Mouse (Mus musculus) natural killer cell, adult 2 months (primary cell): ENCODE data around the gene Gm20388.

Source experiments
- DNase-seq, 2 experiments: peaks; one replicate each; pipeline ENCODE4 v3.0.0; 2022; ENCODE audit warnings: low spot score in 2 of 2

Gm20388 gene

DNA sequence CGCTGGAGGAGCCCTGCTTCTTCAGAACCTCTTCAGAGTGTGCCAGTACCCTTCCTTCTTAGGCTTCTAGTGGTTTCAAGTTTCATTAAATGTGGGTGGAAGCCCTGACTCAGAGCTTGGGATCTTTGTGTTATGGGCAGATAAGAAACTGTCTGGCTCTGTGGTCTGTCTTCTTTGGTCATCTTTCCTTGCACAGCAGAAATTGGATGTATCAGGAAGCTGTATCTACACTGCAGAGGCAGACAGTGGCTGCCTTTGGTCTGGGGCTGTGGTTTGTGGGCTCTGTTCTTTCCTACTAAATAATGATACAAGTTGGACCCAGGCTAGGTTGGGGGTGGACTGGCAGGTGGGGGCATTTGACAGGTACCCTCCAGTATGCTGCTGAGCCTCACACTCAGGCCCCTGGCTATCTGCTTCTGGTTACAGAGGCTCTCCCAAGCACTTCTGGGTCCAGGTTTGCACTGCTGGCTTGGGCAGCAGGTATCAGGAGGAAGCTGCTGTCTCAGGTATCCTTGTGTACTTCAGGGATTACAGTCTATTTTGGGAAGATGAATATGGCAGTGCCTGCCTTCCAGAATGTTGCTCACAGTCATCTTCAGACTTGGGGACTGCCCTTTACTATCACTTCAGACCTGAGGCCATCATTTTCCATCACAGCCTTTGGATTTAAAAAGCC lies 2045.3 kb downstream of the Gm20388 start:
- no peak for DNase-seq

- DNase-seq, result no peak
Observed at GRCm38 (mm10) chr8:121958395-121958794, 2047.8 kb downstream of the Gm20388 start.

GRCm38 (mm10) chr8:121962892-121963291 lies 2052.3 kb downstream of the Gm20388 start:
- no peak for DNase-seq

GRCm38 (mm10) chr8:121964716-121965512 lies 2054.3 kb downstream of the Gm20388 start:
- no peak for DNase-seq

- no peak for DNase-seq
Observed at GRCm38 (mm10) chr8:121966110-121966509, 2055.5 kb downstream of the Gm20388 start.

DNA sequence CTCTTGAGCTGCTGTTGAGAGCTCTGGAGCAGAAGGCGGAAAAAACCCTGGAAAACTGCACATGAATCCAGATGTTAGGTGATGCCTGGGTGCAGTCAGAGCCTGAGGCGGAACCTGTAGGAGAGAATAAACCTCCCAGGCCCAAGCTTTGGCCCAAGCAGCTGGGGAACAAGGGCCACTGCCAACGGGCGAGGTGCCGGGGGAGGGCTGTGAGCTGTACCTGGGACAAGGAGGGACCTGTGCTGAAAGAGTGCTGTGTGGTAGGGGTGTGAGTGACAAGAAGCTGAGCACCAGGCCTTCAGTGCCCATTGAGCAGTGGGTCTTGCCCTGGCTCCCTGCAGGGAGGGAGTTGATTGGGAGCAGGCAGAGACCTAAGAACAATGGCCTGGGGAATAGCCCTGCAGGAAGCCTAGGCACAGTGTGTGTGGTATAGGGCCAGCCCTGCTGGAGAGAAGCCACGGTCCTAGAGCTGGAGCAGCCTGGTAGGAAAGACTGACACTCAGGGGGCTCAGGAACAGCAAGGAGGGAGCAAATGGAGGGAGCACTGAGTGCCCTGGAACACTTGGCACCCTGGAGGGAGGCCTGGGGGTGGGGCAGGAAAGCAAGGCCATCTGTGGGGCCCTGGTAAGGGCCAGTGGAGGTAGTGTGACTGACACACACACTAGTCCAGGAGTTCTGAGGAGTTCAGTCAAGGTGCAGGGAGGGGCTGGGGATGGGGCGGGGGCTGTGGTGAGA lies 2056.2 kb downstream of the Gm20388 start:
- no peak for DNase-seq

- no peak for DNase-seq
Observed at GRCm38 (mm10) chr8:121967977-121968376, 2057.3 kb downstream of the Gm20388 start.

DNA sequence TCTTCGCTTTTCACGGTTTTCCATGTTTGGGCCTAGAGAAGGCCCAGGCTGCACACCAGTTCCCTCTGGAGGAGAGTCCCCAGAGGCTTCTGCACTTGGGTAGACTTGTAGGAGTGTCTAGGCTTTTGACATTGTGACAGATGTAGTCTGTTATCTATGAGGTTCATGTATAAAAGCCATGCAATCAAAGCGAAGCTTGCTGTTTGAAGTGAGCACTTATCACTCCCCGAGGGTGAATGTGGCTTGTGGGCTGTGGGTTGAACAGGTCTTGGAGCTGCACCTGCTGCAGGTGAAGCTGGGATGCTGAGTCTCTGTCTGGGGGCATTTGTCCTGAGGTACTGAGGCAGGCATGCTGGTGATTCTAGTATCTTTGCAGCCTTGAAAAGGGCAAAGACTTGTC lies 2057.9 kb downstream of the Gm20388 start:
- no peak for DNase-seq

- DNase-seq, result no peak
Observed at GRCm38 (mm10) chr8:121970225-121970624, 2059.6 kb downstream of the Gm20388 start.

DNA sequence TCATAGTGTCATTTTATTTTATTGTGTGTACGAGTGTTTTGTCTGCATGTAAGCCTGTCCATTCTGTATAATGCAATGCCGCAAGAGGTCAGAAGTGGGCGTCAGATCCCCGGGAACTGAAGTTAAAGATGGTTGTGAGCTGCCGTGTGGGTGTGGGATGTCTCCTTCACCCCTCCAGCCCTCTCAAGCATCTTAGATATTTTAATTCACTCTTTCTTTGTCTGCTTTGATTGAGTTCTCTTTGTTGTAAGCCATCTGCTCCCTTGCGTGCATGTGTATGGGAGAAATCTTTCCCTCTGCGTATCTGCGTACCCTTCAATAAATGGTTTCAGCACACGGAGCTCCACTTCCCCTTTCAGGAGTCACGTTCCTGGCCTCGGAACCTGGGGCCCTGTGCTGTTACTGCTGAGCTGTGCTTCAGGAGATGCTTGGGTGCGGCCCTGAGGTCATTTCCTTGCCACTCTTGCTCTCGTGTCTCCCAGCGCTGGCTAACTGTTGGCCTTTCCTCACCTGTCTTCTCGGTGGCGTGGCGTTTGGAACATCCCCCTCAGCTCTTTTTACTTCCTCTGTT lies 2060.9 kb downstream of the Gm20388 start:
- no peak for DNase-seq

- no peak for DNase-seq
Observed at GRCm38 (mm10) chr8:121973906-121974305, 2063.3 kb downstream of the Gm20388 start.

DNA sequence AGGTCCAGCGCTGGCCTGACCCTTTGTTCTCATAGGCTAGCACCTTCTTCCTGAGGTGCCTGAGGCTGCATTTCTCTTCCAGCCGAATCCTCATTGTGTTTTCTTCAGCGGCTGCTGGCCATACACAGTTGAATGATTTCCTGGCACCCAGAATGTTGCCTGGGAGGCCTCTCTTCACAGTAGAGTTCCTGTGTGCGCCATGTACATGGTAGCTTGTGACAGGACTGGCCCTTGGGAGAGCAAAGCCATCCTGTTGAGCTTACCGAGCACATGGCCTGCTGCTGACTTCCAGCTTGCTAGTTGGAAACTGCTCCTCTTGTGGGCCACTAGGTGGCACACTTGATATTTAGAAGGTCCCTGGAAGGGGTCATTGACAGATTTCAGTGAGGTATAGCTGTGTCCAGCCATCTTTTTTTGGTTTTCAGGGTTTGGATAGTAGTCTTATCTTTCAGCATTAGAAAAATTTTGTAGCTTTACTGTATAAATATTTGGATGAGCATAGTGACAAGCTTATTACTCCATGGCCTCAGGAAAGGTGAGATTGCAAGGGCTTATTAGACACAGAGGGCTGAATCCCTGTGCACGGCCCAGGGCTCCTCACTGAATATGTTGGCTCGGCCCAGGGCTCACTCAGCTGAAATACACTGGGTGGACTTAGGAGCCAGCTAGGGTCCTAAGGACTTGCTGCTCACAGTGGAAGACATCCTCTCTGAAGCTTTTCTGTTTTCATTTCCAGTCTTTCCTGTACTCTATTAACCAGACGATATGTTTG lies 2067.4 kb downstream of the Gm20388 start:
- no peak for DNase-seq

DNA sequence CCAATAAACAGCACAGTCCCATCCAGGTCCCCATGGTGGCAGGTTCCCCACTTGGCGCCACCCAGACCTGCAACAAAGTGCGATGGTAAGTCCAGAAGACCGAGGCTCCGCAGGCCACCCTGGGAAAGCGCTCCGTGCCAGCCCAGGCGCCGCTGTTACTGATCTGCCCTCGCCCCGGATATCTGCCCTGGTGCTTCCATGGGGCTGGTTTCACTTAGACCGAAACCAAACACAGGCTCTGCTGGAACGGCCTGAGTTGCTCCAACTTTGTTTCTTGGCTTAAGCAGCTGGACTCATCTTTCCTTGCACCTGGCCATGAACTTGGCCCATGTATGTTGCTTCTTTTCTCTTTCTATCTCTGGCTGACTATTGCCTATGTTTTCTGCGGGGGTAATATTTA lies 2068.0 kb downstream of the Gm20388 start:
- DNase-seq, result no peak

GRCm38 (mm10) chr8:121980792-121981519 lies 2070.3 kb downstream of the Gm20388 start:
- DNase-seq, result no peak

DNA sequence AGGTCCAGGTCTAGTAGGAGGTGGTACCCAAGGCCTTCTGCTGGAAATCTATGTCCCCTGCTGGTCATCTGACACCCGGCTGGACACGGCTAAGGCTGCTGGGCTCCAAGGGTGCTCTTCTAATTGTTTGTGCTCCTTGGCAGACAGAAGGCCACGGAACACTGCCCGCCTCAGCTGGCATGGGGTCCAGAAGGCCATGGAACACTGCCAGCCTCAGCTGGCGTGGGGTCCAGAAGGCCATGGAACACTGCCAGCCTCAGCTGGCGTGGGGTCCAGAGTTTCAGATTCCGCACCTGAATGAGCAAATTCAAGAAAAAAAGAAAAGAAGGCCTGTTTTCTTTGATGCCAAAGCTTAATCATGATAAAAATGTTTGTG lies 2070.9 kb downstream of the Gm20388 start:
- DNase-seq, result no peak

GRCm38 (mm10) chr8:121985673-121986072 lies 2075.0 kb downstream of the Gm20388 start:
- DNase-seq, result no peak

DNA sequence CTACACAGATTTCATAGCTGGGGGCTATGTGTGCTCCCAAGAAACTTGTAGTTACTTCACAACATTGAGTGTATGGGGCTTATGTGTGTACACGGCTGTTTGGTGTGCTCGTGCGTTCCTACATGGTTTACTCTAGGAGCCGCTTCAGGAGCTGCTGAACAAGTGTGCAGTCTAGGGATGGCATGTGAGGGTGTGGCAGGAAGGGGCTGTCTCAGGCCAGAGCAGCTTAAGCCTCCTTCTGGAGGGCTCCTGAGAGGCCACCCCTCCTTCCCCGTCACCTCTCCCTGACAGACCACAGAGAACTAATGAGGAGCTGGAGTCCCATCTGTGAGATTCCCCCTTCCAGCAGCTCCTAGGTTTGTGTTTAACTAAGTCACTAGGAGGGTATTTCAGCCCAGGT lies 2077.3 kb downstream of the Gm20388 start:
- no peak for DNase-seq

- no peak for DNase-seq
Observed at GRCm38 (mm10) chr8:121990506-121991255, 2080.0 kb downstream of the Gm20388 start.

- no peak for DNase-seq
Observed at GRCm38 (mm10) chr8:121991611-121992010, 2081.0 kb downstream of the Gm20388 start.

GRCm38 (mm10) chr8:121992911-121993310 lies 2082.3 kb downstream of the Gm20388 start:
- DNase-seq, result no peak
